ENCODE assay signal across 11 mouse cellular contexts in the genomic region with DNA sequence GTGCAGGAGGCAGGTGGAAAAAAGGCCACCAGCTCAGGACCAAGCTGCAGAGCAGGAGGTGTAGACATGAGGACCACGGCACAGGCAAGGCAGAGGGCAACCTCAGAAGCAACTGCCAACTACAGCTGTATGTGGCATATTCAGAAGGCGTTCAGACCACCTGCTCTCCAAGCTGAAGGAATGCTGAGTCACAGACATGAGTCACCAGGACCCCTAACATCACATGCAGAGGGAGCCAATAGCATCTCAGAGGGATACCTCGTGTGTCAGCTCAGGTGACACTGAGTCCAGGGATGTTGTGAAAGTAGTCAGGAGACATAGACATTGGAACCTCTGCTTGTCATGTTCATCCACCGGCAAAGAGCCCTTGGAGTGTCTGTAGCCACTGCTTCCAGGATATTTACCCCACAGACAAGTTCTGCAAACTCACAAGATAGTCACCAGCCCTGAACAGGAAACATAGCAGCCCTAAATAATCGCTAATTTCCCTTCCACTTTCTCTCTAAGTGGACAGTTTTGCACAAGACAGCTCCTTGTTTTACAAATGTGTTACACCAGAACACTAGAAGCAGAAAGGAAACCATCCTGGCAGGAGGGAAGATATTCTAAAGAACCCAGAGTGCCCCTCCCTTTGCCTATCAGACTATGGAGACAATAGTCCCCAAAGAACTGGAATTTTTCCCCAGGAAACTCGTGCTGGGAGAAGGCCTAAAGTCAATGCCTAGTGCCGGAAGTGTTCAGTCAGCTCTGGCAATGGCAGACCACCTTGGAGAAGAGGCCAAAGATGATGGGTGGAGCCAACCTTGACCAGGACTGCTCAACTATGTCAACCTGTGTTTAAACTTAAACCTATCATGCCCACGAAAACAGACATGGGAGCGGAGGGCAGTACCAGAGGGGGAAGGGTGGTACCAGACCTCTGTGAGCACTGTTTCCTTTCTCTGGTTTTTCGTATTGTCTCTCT.
DNase-seq lines count a peak whose midpoint lies in the region; ATAC-seq and TF ChIP-seq lines count a peak whose summit lies in the region.
"Had no signal": no experiment of that assay in that cellular context is flagged by ENCODE, and none has a peak within 500 bp of the region (broad histone marks: within the 10 kb centered on the region; RNA-seq: fewer than 3 reads in every experiment).

No protein-coding gene starts in this region.

- WGBS in liver, adult 2 months = 67% methylated on average over 10 of the region's 10 CpGs
- 49% methylated on average over 10 of the region's 10 CpGs for WGBS in liver, embryonic 12.5 days (ENCODE audit: insufficient replicate concordance)
- 52% methylated on average over 10 of the region's 10 CpGs for WGBS in liver, postnatal 0 days (ENCODE audit: insufficient replicate concordance)
- 62% methylated on average over 10 of the region's 10 CpGs for WGBS in cerebellum, adult 2 months

- TF ChIP-seq EP300 in liver, postnatal 0 days (IDR thresholded peaks at IDR 0.05; ENCODE audit: low read depth) = no peak

- H3K27me3 ChIP-seq in liver, adult 2 months (ENCODE audit: control insufficient read depth, insufficient read depth, low read length) = no peaks in the 10 kb centered on the region
- no peaks in the 10 kb centered on the region for H3K27me3 ChIP-seq in liver, embryonic 12.5 days (replicated peaks)
- H3K27me3 ChIP-seq in liver, postnatal 0 days (ENCODE audit: insufficient read depth, low read length) = no peaks in the 10 kb centered on the region
- H3K27me3 ChIP-seq in cerebellum, adult 2 months (ENCODE audit: control insufficient read depth, insufficient read depth, low read length) = no peaks in the 10 kb centered on the region
- H3K27me3 ChIP-seq: forebrain, embryonic 15.5 days; neural tube, embryonic 12.5 days had no signal

- peak; percentile 79 for DNase-seq in heart, adult 11 months
- no peak for DNase-seq in heart, adult 18-20 months
- peak; percentile 29 for DNase-seq in liver, adult 2 months (ENCODE audit: extremely low read depth, low read depth, low spot score)
- DNase-seq in liver, postnatal 0 days = no peak
- DNase-seq in thymus, postnatal 14 days = peak; percentile 38
- no peak for DNase-seq in cerebellum, adult 2 months
- DNase-seq in lung, adult 18-20 months = no peak
- DNase-seq: adrenal gland, adult 2 months had no signal

- H3K4me1 ChIP-seq in liver, adult 2 months (ENCODE audit: control insufficient read depth, insufficient read depth, low read length) = peaks cover 6% of the 10 kb centered on the region
- H3K4me1 ChIP-seq in liver, embryonic 12.5 days = no peaks in the 10 kb centered on the region
- H3K4me1 ChIP-seq in liver, postnatal 0 days (ENCODE audit: insufficient read depth) = peaks cover 18% of the 10 kb centered on the region
- no peaks in the 10 kb centered on the region for H3K4me1 ChIP-seq in cerebellum, adult 2 months (ENCODE audit: control insufficient read depth, insufficient read depth, low read length)
- H3K4me1 ChIP-seq: forebrain, embryonic 15.5 days; neural tube, embryonic 12.5 days had no signal

- H3K79me2 ChIP-seq in liver, adult 2 months (ENCODE audit: control insufficient read depth, insufficient read depth, low read length) = no peaks in the 10 kb centered on the region

- H3K4me3 ChIP-seq in liver, adult 2 months (ENCODE audit: insufficient read depth, low read depth, low read length) = no peak overlapping the region
- no peak overlapping the region for H3K4me3 ChIP-seq in liver, embryonic 12.5 days
- no peak overlapping the region for H3K4me3 ChIP-seq in liver, postnatal 0 days (ENCODE audit: low read depth, low read length)
- no peak overlapping the region for H3K4me3 ChIP-seq in cerebellum, adult 2 months (replicated peaks; ENCODE audit: insufficient read depth, low read depth, low read length)
- H3K4me3 ChIP-seq: forebrain, embryonic 15.5 days; neural tube, embryonic 12.5 days had no signal

- TF ChIP-seq POLR2A in liver, adult 2 months (IDR thresholded peaks at IDR 0.05; ENCODE audit: extremely low read depth, insufficient read depth, low read length) = no peak
- no peak for TF ChIP-seq POLR2A in cerebellum, adult 2 months (IDR thresholded peaks at IDR 0.05; ENCODE audit: borderline replicate concordance, insufficient read depth, low read length)

- no peak overlapping the region for H3K9ac ChIP-seq in liver, adult 2 months (ENCODE audit: low read depth, low read length)
- no peak overlapping the region for H3K9ac ChIP-seq in liver, embryonic 12.5 days
- H3K9ac ChIP-seq in liver, postnatal 0 days (replicated peaks) = no peak overlapping the region
- H3K9ac ChIP-seq: forebrain, embryonic 15.5 days; neural tube, embryonic 12.5 days had no signal

- no peaks in the 10 kb centered on the region for H3K36me3 ChIP-seq in liver, adult 2 months (ENCODE audit: control insufficient read depth, insufficient read depth, low read length)
- peaks cover 3% of the 10 kb centered on the region; the same call in 1 of the 2 replicates for H3K36me3 ChIP-seq in liver, embryonic 12.5 days
- 0 out of 2 replicates have a peak, but pooled peaks cover 5% of the 10 kb centered on the region for H3K36me3 ChIP-seq in liver, postnatal 0 days (replicated peaks; ENCODE audit: insufficient read depth, low read length)
- H3K36me3 ChIP-seq: forebrain, embryonic 15.5 days; neural tube, embryonic 12.5 days had no signal

- no peak overlapping the region for H3K4me2 ChIP-seq in liver, embryonic 12.5 days
- H3K4me2 ChIP-seq in liver, postnatal 0 days (ENCODE audit: low read depth, low read length) = no peak overlapping the region
- H3K4me2 ChIP-seq: forebrain, embryonic 15.5 days; neural tube, embryonic 12.5 days had no signal

- ATAC-seq in liver, embryonic 12.5 days = no peak
- peak; percentile 19; the same call in 1 of the 2 replicates for ATAC-seq in liver, postnatal 0 days
- ATAC-seq: forebrain, embryonic 15.5 days had no signal

- no peaks in the 10 kb centered on the region for H3K9me3 ChIP-seq in liver, embryonic 12.5 days (replicated peaks)
- H3K9me3 ChIP-seq in liver, postnatal 0 days (ENCODE audit: low read length) = no peaks in the 10 kb centered on the region
- H3K9me3 ChIP-seq: forebrain, embryonic 15.5 days; neural tube, embryonic 12.5 days had no signal

- TF ChIP-seq CTCF in liver, adult 2 months (IDR thresholded peaks at IDR 0.05; ENCODE audit: low read depth, low read length) = no peak
- TF ChIP-seq CTCF in liver, postnatal 0 days (IDR thresholded peaks at IDR 0.05; ENCODE audit: low read depth) = no peak
- TF ChIP-seq CTCF in cerebellum, adult 2 months (IDR thresholded peaks at IDR 0.05; ENCODE audit: borderline replicate concordance, insufficient read depth, low read depth, low read length) = no peak

- 0 out of 2 replicates have a peak overlapping the region, but pooled peaks have one; percentile 7 for H3K27ac ChIP-seq in liver, adult 2 months (replicated peaks; ENCODE audit: insufficient read depth, low read depth, low read length)
- no peak overlapping the region for H3K27ac ChIP-seq in liver, embryonic 12.5 days
- H3K27ac ChIP-seq in liver, postnatal 0 days (ENCODE audit: low read depth) = peak overlapping the region; percentile 5
- no peak overlapping the region for H3K27ac ChIP-seq in cerebellum, adult 2 months (ENCODE audit: insufficient read depth, low read length)
- H3K27ac ChIP-seq: forebrain, embryonic 15.5 days; neural tube, embryonic 12.5 days had no signal

Comparison
In these comparisons a context has a peak if more than half of its experiments do, and no peak if none do; other contexts are left out.
1. DNase-seq: peak in heart, adult 11 months (single experiment), liver, adult 2 months (single experiment) and thymus, postnatal 14 days (single experiment); none in heart, adult 18-20 months (0 of 2), liver, postnatal 0 days (single experiment), cerebellum, adult 2 months (0 of 2) and lung, adult 18-20 months (0 of 2).
2. H3K27ac ChIP-seq: peak in liver, adult 2 months (single experiment) and liver, postnatal 0 days (single experiment); none in liver, embryonic 12.5 days (single experiment) and cerebellum, adult 2 months (single experiment).